Mouse (Mus musculus) limb, embryonic 13.5 days (tissue): ENCODE measurements around the gene Nme9. TPM values are rescaled to one million over a fixed set of nuclear protein-coding genes. Genes with fewer than 3 reads are reported as not detected.

Experiments
- ATAC-seq: fragments of 200-750 bp; cut with Nextera tagmentation; 2 replicates; pipeline ENCODE4 v1.8.0; 2017; ENCODE audit warnings: low read depth, moderate number of reproducible peaks, moderate TSS enrichment; ENCODE audit not compliant: low FRiP score
- H3K27ac ChIP-seq: fragments of 300-500 bp; sonication (generic); 2 replicates; pipeline ENCODE4 v1.5.1; 2015; ENCODE audit warnings: inconsistent platforms, mild to moderate bottlenecking, moderate library complexity
- H3K27me3 ChIP-seq: fragments of 300-500 bp; sonication (generic); 2 replicates; pipeline ENCODE4 v1.6.1; 2015; ENCODE audit warnings: mild to moderate bottlenecking, inconsistent platforms
- H3K36me3 ChIP-seq: fragments of 300-500 bp; sonication (generic); 2 replicates; pipeline ENCODE4 v1.6.1; 2015; ENCODE audit warnings: inconsistent platforms, mild to moderate bottlenecking, moderate library complexity
- H3K4me1 ChIP-seq: fragments of 300-500 bp; sonication (generic); 2 replicates; pipeline ENCODE4 v1.6.1; 2015; ENCODE audit warnings: inconsistent platforms
- H3K4me2 ChIP-seq: fragments of 300-500 bp; sonication (generic); replicated peaks from 2 replicates; pipeline ENCODE4 v1.6.1; 2015; ENCODE audit warnings: inconsistent platforms, mild to moderate bottlenecking, moderate library complexity
- H3K4me3 ChIP-seq: fragments of 300-500 bp; sonication (generic); 2 replicates; pipeline ENCODE4 v1.5.1; 2015; ENCODE audit warnings: moderate library complexity, mild to moderate bottlenecking, inconsistent platforms
- H3K9ac ChIP-seq: fragments of 300-500 bp; sonication (generic); 2 replicates; pipeline ENCODE4 v1.6.1; 2015; ENCODE audit warnings: mild to moderate bottlenecking, inconsistent platforms
- H3K9me3 ChIP-seq: fragments of 300-500 bp; sonication (generic); 2 replicates; pipeline ENCODE4 v1.6.1; 2016; ENCODE audit warnings: inconsistent platforms
- WGBS: fragments of 180-500 bp; shearing (Covaris S2); methylation state at CpG from one replicate; pipeline ENCODE4 v1.1.7; 2015; 5-methylcytosine and 5-hydroxymethylcytosine counted together
- polyA plus RNA-seq: library from polyadenylated mRNA; unstranded; fragments of >200 nt; fragmentation: Nextera tagmentation; extraction: Ambion mirVana; gene quantifications from 2 replicates; pipeline ENCODE4 v1.2.1, GENCODE M21; 2015

Gene Nme9
- not detected in 2 replicates for polyA plus RNA-seq

DNA sequence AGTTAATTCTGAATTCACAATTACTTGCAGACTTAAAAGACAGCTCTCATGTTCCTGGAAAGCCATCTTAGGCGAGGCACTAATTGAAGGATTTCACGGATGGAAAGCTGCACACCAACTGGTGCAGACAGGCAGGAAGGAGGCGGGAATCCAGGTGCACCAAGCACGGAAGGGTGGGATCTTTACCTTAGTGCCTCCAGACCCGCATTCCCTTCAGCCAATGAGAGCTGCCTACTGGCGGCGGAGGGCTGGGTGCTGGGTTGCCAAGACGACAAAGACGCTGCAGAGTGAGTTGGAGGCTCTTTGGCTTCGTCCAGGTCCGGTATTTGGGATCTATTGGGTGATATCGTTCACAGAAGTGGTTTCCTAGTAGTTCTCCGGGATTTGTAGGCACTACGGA is at the start of gene Nme9:
Nme9 (plus strand) TSS at position 315 of the 400 bp plus-strand sequence.
- no peaks in the 10 kb centered on the region for H3K9me3 ChIP-seq
- no peaks in the 10 kb centered on the region for H3K36me3 ChIP-seq
- WGBS = 5% methylated on average over 14 of the region's 14 CpGs
- H3K27me3 ChIP-seq = peaks cover 23% of the 10 kb centered on the region
- no peak for ATAC-seq
- no peak within 1 kb of the TSS for H3K27ac ChIP-seq
- H3K4me1 ChIP-seq = peaks cover 5% of the 10 kb centered on the region; the same call in 1 of the 2 replicates
- peak within 1 kb of the TSS; percentile 19 for H3K4me3 ChIP-seq
- H3K9ac ChIP-seq = no peak within 1 kb of the TSS
- H3K4me2 ChIP-seq = peak within 1 kb of the TSS; percentile 48

DNA sequence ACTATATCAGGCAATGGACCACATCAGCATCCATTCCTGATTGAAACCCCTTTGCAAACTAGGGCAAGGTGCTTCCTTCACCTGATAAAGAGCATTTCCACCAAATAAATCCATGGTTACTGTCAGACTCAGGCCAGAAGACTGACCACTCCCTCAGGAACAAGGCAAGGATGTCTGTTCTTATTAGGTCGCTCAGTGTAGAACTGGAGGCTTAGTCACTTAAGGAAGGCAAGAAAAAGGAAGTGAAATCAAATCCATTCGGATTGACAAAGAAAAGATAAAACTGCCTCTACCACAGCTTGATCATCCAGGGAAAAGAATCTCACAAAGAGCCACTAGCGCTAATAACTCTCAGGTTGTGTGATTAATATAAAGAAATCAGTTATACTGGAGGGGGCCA is 42.0 kb upstream of the Nme9 start:
- Histone ChIP-seq H3K27me3 (no peaks in the 10 kb centered on the region), H3K4me3 (no peak overlapping the region), H3K9ac (no peak overlapping the region), H3K4me1 (peaks cover 5% of the 10 kb centered on the region), H3K4me2 (no peak overlapping the region), H3K36me3 (no peaks in the 10 kb centered on the region), H3K9me3 (no peaks in the 10 kb centered on the region), H3K27ac (no peak overlapping the region)
- 90% methylated on average over 3 of the region's 3 CpGs for WGBS
- no peak for ATAC-seq

DNA sequence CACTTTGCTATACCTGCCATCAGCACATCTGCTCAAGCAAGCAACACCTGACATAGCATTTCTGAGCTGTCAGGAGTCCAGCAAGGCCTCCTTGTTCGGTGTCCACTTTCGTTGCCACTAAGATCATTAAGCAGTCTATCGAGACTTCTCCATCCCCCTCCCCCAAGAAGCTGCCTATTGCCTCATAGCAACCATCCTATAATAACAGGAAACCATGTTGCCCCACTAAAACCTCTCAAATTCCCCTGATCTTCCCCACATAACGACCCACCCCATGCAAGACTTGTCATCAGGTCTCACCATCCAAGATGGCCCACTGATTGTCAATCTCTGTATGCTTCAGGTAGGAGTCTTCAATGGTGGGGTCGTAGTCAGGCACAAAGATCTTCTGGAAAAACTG is 40.2 kb upstream of the Nme9 start:
- Histone ChIP-seq H3K4me1 (peaks cover 20% of the 10 kb centered on the region), H3K9me3 (no peaks in the 10 kb centered on the region), H3K27me3 (no peaks in the 10 kb centered on the region), H3K4me3 (no peak overlapping the region), H3K9ac (no peak overlapping the region), H3K4me2 (no peak overlapping the region), H3K36me3 (no peaks in the 10 kb centered on the region), H3K27ac (no peak overlapping the region)
- 87% methylated on average over 5 of the region's 5 CpGs for WGBS
- no peak for ATAC-seq

DNA sequence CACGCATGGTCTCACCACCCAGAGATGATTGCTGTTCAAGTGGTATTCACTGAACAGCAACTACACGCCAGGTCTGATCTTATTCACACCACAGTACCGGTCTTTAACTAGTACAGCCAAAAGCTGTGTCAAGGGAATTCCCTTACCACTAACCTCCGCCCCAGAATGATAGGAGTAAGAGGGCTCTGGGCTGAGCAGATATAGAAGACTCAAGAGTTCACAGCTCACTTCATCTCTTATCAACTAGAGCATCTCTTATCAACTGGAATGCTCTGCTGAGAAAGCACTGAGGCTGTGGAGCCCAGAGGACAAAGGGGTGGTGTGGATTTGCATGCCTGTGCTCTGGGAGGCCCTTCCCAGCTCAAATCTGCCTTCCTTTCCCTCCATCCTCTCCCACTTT is 39.5 kb upstream of the Nme9 start:
- Histone ChIP-seq H3K9me3 (no peaks in the 10 kb centered on the region), H3K4me2 (no peak overlapping the region), H3K27ac (no peak overlapping the region), H3K27me3 (no peaks in the 10 kb centered on the region), H3K9ac (no peak overlapping the region), H3K4me3 (no peak overlapping the region), H3K36me3 (no peaks in the 10 kb centered on the region), H3K4me1 (peaks cover 23% of the 10 kb centered on the region)
- WGBS = 88% methylated on average over 4 of the region's 4 CpGs
- no peak for ATAC-seq

DNA sequence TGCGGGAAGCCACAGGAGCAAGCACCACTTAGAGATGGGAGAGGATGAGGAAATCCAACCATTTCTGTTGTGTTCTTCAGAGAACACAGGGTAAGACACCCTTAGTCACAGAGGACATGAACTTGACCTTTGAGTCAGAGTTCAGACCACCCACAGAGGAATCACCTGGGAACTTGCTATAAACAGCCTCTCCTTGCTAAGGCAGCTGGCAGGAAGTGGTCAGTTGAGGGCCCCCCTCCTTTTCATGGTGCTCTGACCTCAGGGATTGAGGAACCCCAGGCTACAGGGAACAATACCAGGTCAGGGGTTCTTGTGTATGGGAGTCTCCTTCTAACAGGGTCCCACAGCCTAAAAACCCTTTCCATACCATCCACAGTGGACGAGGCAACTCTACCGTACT is 34.5 kb upstream of the Nme9 start:
- Histone ChIP-seq H3K36me3 (no peaks in the 10 kb centered on the region), H3K4me3 (no peak overlapping the region), H3K27me3 (no peaks in the 10 kb centered on the region), H3K9ac (no peak overlapping the region; the same call in 1 of the 2 replicates), H3K27ac (no peak overlapping the region), H3K4me2 (no peak overlapping the region), H3K9me3 (no peaks in the 10 kb centered on the region), H3K4me1 (peaks cover 48% of the 10 kb centered on the region)
- ATAC-seq = no peak
- 83% methylated on average over 3 of the region's 3 CpGs for WGBS

DNA sequence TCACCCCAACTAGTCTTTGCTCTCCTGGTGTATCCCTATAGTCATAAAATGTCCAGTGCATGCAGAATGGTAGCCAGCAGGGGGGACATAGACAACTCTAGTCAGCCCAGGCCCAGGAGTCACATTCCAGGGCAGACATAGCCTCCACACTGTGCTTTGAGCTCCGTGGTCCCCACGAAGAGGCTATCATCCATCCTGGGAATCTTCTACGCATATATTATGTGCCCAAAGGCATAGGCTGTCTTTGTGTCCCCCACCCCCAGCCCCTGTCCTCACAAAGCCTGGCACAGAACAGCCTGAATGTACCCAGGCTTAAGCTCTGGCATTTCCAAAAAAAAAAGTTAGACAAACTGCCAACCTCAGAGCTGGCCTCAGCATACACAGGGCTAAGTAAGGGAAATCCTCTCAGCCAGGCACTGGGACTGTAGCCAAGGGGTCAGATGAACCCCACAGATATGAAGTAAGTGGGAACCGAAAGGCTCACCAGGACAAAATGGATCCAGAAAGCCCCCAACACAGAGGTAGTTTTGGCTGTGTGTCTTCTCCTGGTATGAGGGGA is 33.9 kb upstream of the Nme9 start:
- 74% methylated on average over 4 of the region's 4 CpGs for WGBS
- H3K27me3 ChIP-seq = no peaks in the 10 kb centered on the region
- no peak overlapping the region for H3K4me3 ChIP-seq
- no peak for ATAC-seq
- H3K4me1 ChIP-seq = peaks cover 54% of the 10 kb centered on the region
- no peak overlapping the region for H3K4me2 ChIP-seq
- H3K9ac ChIP-seq = no peak overlapping the region; the same call in 1 of the 2 replicates
- no peaks in the 10 kb centered on the region for H3K36me3 ChIP-seq
- H3K9me3 ChIP-seq = no peaks in the 10 kb centered on the region
- H3K27ac ChIP-seq = 0 out of 2 replicates have a peak overlapping the region, but pooled peaks have one; percentile 1

DNA sequence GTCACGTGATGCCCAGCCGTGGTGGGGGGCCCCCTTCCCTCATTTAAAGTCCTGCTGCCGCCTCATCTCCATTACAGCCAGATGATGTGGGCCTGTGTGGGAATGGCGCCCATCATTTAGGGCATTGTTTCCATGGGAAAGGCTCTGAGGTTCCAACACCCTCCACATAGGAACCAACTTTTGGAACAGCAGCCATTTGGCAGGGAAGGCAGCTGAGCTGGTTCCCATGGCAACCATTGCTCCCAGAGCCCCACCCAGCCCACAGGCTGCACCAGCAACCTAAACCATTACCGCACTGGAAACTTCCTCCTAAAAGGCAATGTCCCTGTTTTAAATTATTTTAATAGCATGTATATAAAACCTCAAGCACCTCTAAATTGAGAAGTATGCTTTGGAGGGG is 32.9 kb upstream of the Nme9 start:
- peak overlapping the region; percentile 35; the same call in 1 of the 2 replicates for H3K27ac ChIP-seq
- ATAC-seq = peak; percentile 58

DNA sequence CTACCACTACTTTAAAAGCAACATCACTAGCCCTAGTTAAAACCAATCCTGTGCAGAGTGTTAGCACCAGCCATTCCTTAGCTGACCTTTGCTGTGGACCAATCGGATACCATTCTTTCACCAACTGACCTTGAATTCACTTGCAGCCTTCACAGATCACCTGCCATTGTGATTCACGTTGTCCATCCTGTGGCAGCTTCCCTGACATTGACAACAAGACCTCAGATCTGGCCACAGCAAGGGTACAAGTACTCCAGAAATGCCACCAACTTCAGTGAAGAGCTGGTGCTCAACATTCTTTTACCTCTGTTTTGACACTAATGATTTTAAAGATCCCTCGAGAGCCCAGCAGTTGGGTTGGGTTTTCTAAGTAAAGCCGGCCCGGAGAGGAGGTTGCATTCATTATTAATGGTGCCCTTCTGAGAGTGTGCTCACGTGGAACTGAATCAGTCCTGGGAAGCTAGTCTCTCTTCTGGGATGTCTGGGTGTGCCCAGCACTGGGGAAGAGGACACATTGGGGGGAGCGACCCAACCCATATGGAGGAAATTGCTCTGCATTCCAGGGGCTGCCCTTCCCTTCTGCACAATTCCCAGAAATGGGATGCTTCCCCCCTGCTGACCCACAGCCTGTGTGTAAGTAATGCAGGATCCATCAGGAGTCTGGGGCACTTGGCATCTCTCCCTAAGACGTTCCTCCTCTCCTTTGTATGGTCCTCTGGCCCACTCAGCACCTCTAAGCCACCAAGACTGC is 31.1 kb upstream of the Nme9 start:
- H3K27me3 ChIP-seq = no peaks in the 10 kb centered on the region
- H3K36me3 ChIP-seq = no peaks in the 10 kb centered on the region
- ATAC-seq = no peak
- H3K4me1 ChIP-seq = peaks cover 66% of the 10 kb centered on the region
- 77% methylated on average over 8 of the region's 8 CpGs for WGBS
- no peak overlapping the region for H3K4me3 ChIP-seq
- no peak overlapping the region for H3K27ac ChIP-seq
- H3K9me3 ChIP-seq = no peaks in the 10 kb centered on the region
- H3K9ac ChIP-seq = no peak overlapping the region
- H3K4me2 ChIP-seq = no peak overlapping the region

More for the DNA sequence above, 32.9 kb upstream of the Nme9 start:
- Histone ChIP-seq H3K4me3 (no peak overlapping the region), H3K9me3 (no peaks in the 10 kb centered on the region), H3K4me1 (peaks cover 59% of the 10 kb centered on the region), H3K27me3 (no peaks in the 10 kb centered on the region), H3K4me2 (peak overlapping the region; percentile 37; the same call in 1 of the 2 replicates), H3K36me3 (no peaks in the 10 kb centered on the region), H3K9ac (no peak overlapping the region)
- WGBS = 39% methylated on average over 5 of the region's 5 CpGs

DNA sequence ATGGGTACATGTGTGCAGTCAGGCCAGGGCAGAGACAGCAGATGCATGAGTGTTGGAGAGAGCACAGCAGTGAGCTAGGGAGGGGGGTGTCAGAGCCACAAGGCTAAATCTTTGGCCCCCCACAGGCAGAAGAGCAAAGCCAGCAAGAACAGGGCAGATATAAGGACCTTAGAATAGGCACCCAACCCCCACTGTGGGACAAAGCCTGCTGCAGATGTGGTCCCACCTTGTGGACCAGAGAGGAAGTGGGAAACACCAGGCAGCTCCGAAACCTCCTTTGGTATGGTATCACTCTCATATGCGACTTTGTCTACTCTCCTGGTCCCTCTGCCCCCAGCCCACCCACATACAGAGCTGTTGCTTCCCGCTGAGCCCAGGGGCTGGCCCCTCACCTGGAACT is 29.4 kb upstream of the Nme9 start:
- no peak for ATAC-seq
- Histone ChIP-seq H3K9me3 (no peaks in the 10 kb centered on the region), H3K4me2 (no peak overlapping the region), H3K27ac (no peak overlapping the region), H3K27me3 (no peaks in the 10 kb centered on the region), H3K4me1 (peaks cover 61% of the 10 kb centered on the region), H3K9ac (no peak overlapping the region), H3K36me3 (no peaks in the 10 kb centered on the region; the same call in 1 of the 2 replicates), H3K4me3 (no peak overlapping the region)
- 62% methylated on average over 3 of the region's 3 CpGs for WGBS

DNA sequence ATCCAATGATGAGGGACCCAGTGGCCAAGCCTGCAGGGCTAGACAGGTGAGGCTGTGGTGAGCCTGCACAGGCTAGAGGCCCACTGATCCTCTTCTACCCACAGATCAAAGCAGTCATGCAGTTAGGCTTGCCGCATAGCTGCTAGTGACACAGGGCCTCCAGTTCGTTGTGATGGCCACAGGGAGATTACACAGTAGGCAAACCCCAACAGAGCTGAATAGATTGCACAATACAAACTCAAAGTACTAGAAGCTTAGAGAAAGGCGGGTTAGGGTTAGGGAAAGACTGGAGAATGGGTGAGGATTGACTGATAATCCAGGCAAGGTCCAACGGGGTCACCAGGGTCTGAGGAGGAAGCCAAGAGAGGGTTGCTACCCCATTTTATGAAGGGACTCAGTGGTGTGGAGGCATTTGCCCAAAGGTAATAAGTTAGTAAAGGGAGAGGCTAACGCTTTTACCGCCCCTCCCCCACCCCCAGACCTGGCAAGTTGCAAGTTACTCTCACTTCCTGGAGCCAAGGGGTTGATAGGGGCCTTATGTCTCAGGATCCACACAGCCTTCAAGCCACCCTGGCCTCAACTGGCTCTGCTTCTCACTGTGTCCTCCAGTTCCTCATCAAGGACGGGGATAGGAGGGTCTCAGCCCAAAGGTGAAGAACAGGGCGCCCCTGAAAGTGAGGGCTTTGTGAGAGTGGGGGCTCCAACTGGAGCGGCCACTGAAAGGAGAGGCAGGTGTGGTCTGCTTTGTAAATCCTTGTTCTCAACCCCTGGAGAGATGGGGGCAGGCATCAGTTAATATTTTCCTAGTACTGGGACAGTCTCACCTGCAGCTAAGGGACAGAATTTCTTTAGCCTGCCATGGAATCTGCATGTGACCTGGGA is 27.3 kb upstream of the Nme9 start:
- no peak overlapping the region for H3K4me2 ChIP-seq
- no peak for ATAC-seq
- 54% methylated on average over 9 of the region's 9 CpGs for whole genome bisulfite sequencing
- H3K4me1 ChIP-seq = peaks cover 46% of the 10 kb centered on the region
- H3K9ac ChIP-seq = peak overlapping the region; percentile 48
- 0 out of 2 replicates have a peak overlapping the region, but pooled peaks have one; percentile 22 for H3K27ac ChIP-seq
- no peaks in the 10 kb centered on the region for H3K9me3 ChIP-seq
- H3K36me3 ChIP-seq = no peaks in the 10 kb centered on the region; the same call in 1 of the 2 replicates
- no peaks in the 10 kb centered on the region for H3K27me3 ChIP-seq
- no peak overlapping the region for H3K4me3 ChIP-seq

DNA sequence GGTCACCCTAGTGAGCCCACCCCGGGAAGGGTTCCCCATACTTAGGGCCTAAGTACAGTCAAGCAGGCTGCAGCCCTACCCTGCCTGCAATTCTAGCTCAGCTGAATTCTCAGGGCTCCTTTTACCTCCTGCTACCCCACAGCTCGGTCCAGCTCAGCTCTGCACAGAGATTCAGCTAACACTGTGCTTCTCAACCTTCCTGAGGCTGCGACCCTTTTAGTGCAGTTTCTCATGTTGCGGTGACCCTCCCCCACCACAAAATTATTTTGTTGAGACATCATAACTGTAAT is 26.8 kb upstream of the Nme9 start:
- H3K4me3 ChIP-seq = no peak overlapping the region
- no peak for ATAC-seq
- no peak overlapping the region for H3K4me2 ChIP-seq
- WGBS = 43% methylated on average over 4 of the region's 4 CpGs
- peaks cover 48% of the 10 kb centered on the region for H3K4me1 ChIP-seq
- H3K36me3 ChIP-seq = no peaks in the 10 kb centered on the region; the same call in 1 of the 2 replicates
- H3K27me3 ChIP-seq = no peaks in the 10 kb centered on the region
- peak overlapping the region; percentile 48; the same call in 1 of the 2 replicates for H3K9ac ChIP-seq
- H3K27ac ChIP-seq = peak overlapping the region; percentile 22; the same call in 1 of the 2 replicates
- no peaks in the 10 kb centered on the region for H3K9me3 ChIP-seq

DNA sequence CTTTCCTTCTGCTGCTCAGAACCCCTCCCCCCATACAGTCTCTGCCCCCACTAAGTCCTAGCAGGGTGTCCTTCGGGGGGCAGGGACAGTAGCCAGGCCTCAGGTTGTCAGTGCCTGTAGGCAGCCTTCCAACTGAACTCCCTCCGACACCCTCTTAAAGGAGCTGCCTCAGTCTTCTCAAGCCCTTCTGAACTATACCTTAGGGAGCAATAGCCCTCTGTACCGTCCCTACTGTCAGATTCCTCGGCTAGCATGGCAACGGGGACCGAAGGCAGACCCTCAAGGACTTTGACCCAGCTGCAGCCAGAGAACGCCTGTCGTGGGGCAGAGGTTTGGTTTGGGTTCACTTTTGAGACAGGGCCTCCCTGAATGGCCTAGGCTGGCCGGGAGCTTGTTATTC is 26.0 kb upstream of the Nme9 start:
- Histone ChIP-seq H3K4me2 (no peak overlapping the region), H3K27me3 (no peaks in the 10 kb centered on the region), H3K9me3 (no peaks in the 10 kb centered on the region), H3K4me3 (no peak overlapping the region), H3K36me3 (no peaks in the 10 kb centered on the region; the same call in 1 of the 2 replicates), H3K27ac (no peak overlapping the region; the same call in 1 of the 2 replicates), H3K4me1 (peaks cover 48% of the 10 kb centered on the region), H3K9ac (peak overlapping the region; percentile 48; the same call in 1 of the 2 replicates)
- 50% methylated on average over 9 of the region's 9 CpGs for WGBS
- ATAC-seq = no peak
